Mouse (Mus musculus) midbrain, embryonic 14.5 days (tissue): ENCODE data around the gene Ghrl. TPM values are rescaled to one million over a fixed set of nuclear protein-coding genes. Genes with fewer than 3 reads are reported as not detected.

ENCODE experiments used
- ATAC-seq: fragments of 200-750 bp; cut with Nextera tagmentation; 2 replicates; pipeline ENCODE4 v1.8.0; 2017; ENCODE audit warnings: moderate number of reproducible peaks, moderate library complexity; ENCODE audit not compliant: low FRiP score, low TSS enrichment
- DNase-seq: peaks from one replicate; pipeline ENCODE4 v3.0.0-alpha.2; 2015
- H3K27ac ChIP-seq: fragments of 300-500 bp; sonication (generic); replicated peaks from 2 replicates; pipeline ENCODE4 v1.5.1; 2014; ENCODE audit warnings: mild to moderate bottlenecking, low read depth, low read length, moderate library complexity
- H3K27me3 ChIP-seq: fragments of 300-500 bp; sonication (generic); 2 replicates; pipeline ENCODE4 v1.6.1; 2014; ENCODE audit warnings: low read length, control low read depth, mixed read lengths; ENCODE audit not compliant: control insufficient read depth, insufficient read depth
- H3K36me3 ChIP-seq: fragments of 300-500 bp; sonication (generic); 2 replicates; pipeline ENCODE4 v1.6.1; 2014; ENCODE audit warnings: low read length, control low read depth; ENCODE audit not compliant: control insufficient read depth, insufficient read depth
- H3K4me1 ChIP-seq: fragments of 300-500 bp; sonication (generic); 2 replicates; pipeline ENCODE4 v1.6.1; 2014; ENCODE audit warnings: mild to moderate bottlenecking, antibody characterized with exemption, low read length, control low read depth; ENCODE audit not compliant: control insufficient read depth, insufficient read depth
- H3K4me2 ChIP-seq: fragments of 300-500 bp; sonication (generic); 2 replicates; pipeline ENCODE4 v1.6.1; 2014; ENCODE audit warnings: mild to moderate bottlenecking, low read length, moderate library complexity
- H3K4me3 ChIP-seq: fragments of 300-500 bp; sonication (generic); replicated peaks from 2 replicates; pipeline ENCODE4 v1.5.1; 2014; ENCODE audit warnings: low read depth, low read length
- H3K9ac ChIP-seq: fragments of 300-500 bp; sonication (generic); replicated peaks from 2 replicates; pipeline ENCODE4 v1.6.1; 2014; ENCODE audit warnings: mild to moderate bottlenecking, low read length, moderate library complexity
- H3K9me3 ChIP-seq: fragments of 300-500 bp; sonication (generic); 2 replicates; pipeline ENCODE4 v1.6.1; 2016; ENCODE audit warnings: low read length, control low read depth, mixed read lengths; ENCODE audit not compliant: control insufficient read depth
- WGBS: fragments of 180-500 bp; shearing (Covaris S2); extraction: QIAGEN DNeasy Blood & Tissue Kit; methylation state at CpG from one replicate; pipeline ENCODE4 v1.1.7; 2014; 5-methylcytosine and 5-hydroxymethylcytosine counted together
- polyA plus RNA-seq: library from polyadenylated mRNA; unstranded; fragments of >200 nt; fragmentation: Nextera tagmentation; extraction: Ambion mirVana; gene quantifications from 2 replicates; pipeline ENCODE4 v1.2.1, GENCODE M21; 2014

The Ghrl gene
- polyA plus RNA-seq, 1 experiment from 2014 or later = 0.63 TPM

GRCm38 (mm10) chr6:113741425-113741824 lies 21.7 kb upstream of the Ghrl start:
- no peaks in the 10 kb centered on the region for H3K9me3 ChIP-seq
- no peak overlapping the region for H3K9ac ChIP-seq
- H3K4me3 ChIP-seq = no peak overlapping the region
- H3K27ac ChIP-seq = no peak overlapping the region
- H3K27me3 ChIP-seq = no peaks in the 10 kb centered on the region
- ATAC-seq (no peak), DNase-seq (no peak)
- 79% methylated on average over 2 of the region's 2 CpGs for WGBS
- peaks cover 9% of the 10 kb centered on the region for H3K4me1 ChIP-seq
- H3K4me2 ChIP-seq = no peak overlapping the region
- H3K36me3 ChIP-seq = peaks cover 18% of the 10 kb centered on the region

DNA sequence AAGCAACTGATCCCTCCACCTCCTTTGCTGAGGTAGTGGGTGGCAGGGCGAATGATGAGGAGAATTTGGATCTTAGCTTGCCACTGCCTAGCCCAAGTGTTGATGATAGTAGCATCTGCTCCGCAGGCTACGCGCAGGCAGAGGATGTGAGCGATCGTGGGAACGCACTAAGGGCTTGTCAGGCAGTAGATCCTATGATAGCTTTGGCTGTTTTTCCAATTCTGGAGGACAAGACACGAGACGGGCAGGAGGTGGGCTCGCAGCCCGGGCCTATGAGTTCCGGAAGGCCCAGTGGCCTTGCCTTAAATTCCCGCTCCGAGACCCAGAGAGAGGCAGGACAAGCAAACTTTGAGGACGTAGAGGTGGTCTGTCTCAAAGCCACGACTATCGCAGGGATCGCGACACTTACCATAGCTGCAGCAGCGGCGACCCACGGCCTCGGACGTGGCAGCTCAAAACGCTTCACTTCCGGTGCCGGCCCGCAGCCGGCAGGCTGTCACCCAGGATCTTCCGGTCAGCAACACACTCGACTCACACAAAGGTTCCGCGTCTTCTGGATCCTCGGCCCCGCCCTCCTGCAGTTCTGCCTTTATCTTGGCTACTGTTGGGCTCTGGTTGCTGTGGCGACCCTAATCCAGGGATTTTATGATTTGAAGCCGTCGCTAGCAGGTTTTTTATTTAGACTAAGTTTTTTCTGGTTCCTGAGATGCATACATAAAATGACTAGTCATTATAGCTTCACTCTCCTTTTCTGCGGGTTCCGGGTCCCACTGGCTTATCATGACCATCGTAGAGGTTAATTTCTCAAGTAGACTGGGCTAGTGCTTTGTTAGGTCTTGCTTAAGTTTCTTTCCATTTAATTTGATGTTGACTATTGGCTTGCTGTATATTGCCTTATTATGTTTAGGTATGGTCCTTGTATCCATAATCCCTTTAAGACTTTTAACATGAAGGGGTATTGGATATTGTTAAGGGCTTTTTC lies 20.8 kb upstream of the Ghrl start, which contains the start of gene Sec13:
Gene Sec13 (minus strand): TSS at position 508 of the 982 bp plus-strand sequence.
- H3K4me2 ChIP-seq = peak within 1 kb of the TSS; percentile 90
- peak within 1 kb of the TSS; percentile 54 for H3K27ac ChIP-seq
- DNase-seq (peak; percentile 96), ATAC-seq (peak; percentile 88)
- peak within 1 kb of the TSS; percentile 80 for H3K4me3 ChIP-seq
- H3K36me3 ChIP-seq = peaks cover 27% of the 10 kb centered on the region
- peaks cover 9% of the 10 kb centered on the region for H3K4me1 ChIP-seq
- H3K9ac ChIP-seq = peak within 1 kb of the TSS; percentile 81
- no peaks in the 10 kb centered on the region for H3K9me3 ChIP-seq
- WGBS = 6% methylated on average over 41 of the region's 41 CpGs
- no peaks in the 10 kb centered on the region for H3K27me3 ChIP-seq

DNA sequence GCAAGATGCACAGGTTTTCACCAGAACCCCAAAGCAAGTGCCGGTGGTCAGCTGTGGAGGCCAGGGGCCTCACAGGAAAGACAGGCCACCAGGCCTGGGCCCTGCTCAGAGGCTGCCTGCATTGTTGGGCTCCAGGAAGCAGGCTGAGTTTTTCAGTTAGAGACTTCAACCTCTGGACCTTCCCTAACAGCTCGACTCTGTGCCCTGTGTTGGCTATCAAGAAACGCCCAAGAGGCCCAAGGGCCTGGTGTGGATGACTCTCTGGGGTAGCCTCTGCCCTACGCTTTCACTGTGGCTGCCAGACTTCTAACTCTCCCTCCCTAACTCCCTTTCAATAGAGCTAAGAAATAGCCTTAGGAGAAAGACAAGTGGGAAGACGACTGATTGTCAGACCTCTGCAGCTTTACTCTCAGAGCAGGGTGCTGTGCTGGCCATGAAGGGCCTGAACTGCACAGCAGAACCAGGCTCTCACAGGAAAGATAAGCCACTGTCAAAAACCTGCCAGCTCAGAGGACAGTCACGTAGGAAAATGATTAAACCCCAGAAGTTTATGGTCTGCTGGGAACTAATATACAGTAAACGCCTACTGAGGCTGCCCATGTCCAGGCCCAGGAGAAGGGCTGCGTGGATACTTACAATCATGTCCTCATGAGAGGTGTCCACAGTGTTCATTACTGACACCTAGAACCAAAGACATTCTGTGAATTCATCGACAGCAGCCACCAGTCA lies 17.8 kb upstream of the Ghrl start:
- no peak overlapping the region for H3K9ac ChIP-seq
- no peak overlapping the region for H3K27ac ChIP-seq
- no peaks in the 10 kb centered on the region for H3K9me3 ChIP-seq
- DNase-seq (no peak), ATAC-seq (no peak)
- H3K4me2 ChIP-seq = no peak overlapping the region
- no peak overlapping the region for H3K4me3 ChIP-seq
- H3K4me1 ChIP-seq = peaks cover 9% of the 10 kb centered on the region
- 91% methylated on average over 9 of the region's 9 CpGs for WGBS
- H3K36me3 ChIP-seq = peaks cover 58% of the 10 kb centered on the region
- no peaks in the 10 kb centered on the region for H3K27me3 ChIP-seq

- H3K4me1 ChIP-seq = no peaks in the 10 kb centered on the region
- peaks cover 99% of the 10 kb centered on the region for H3K36me3 ChIP-seq
- H3K9ac ChIP-seq = no peak overlapping the region
- no peak overlapping the region for H3K4me2 ChIP-seq
- H3K4me3 ChIP-seq = no peak overlapping the region
- WGBS = 98% methylated on average over 3 of the region's 3 CpGs
- ATAC-seq (no peak), DNase-seq (no peak)
- no peaks in the 10 kb centered on the region for H3K9me3 ChIP-seq
- no peaks in the 10 kb centered on the region for H3K27me3 ChIP-seq
- no peak overlapping the region for H3K27ac ChIP-seq
Measured at GRCm38 (mm10) chr6:113731296-113731695, 11.6 kb upstream of the Ghrl start.

GRCm38 (mm10) chr6:113728181-113728580 lies 8.5 kb upstream of the Ghrl start:
- Histone ChIP-seq H3K4me3 (no peak overlapping the region), H3K36me3 (peaks cover 92% of the 10 kb centered on the region), H3K4me2 (no peak overlapping the region), H3K9ac (no peak overlapping the region), H3K4me1 (no peaks in the 10 kb centered on the region), H3K9me3 (no peaks in the 10 kb centered on the region), H3K27me3 (no peaks in the 10 kb centered on the region), H3K27ac (no peak overlapping the region)
- WGBS = 93% methylated on average over 7 of the region's 7 CpGs
- DNase-seq = no peak
- no peak for ATAC-seq

- no peak overlapping the region for H3K4me2 ChIP-seq
- no peaks in the 10 kb centered on the region for H3K27me3 ChIP-seq
- WGBS = 97% methylated on average over 4 of the region's 4 CpGs
- H3K4me3 ChIP-seq = no peak overlapping the region
- H3K27ac ChIP-seq = no peak overlapping the region
- H3K9me3 ChIP-seq = no peaks in the 10 kb centered on the region
- no peaks in the 10 kb centered on the region for H3K4me1 ChIP-seq
- ATAC-seq = no peak
- H3K36me3 ChIP-seq = peaks cover 76% of the 10 kb centered on the region
- no peak for DNase-seq
- H3K9ac ChIP-seq = no peak overlapping the region
Measured at GRCm38 (mm10) chr6:113721061-113721460, 1.4 kb upstream of the Ghrl start.

DNA sequence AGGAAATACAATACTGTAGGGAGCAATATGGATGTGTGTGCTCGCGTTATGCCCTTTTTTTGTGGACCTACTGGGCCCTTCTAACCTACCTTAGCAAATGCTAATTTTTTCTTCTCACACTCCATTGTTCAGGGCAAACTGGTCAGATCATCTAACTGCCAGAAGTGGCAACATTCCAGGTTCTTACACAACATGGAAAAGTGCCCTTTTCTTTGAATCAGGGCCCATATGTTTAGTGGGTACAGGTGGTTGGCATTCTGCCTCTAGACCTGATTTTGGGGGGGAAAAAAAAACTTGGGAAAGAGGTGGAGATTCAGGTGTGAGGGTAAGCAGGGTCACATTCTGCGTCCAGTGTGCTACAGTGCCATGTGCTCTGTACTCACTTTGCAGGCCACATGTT lies 2.1 kb downstream of the Ghrl start:
- no peak overlapping the region for H3K27ac ChIP-seq
- no peak overlapping the region for H3K4me3 ChIP-seq
- no peak for ATAC-seq
- H3K4me2 ChIP-seq = no peak overlapping the region
- no peaks in the 10 kb centered on the region for H3K27me3 ChIP-seq
- DNase-seq = no peak
- WGBS = 93% methylated on average over 3 of the region's 3 CpGs
- no peaks in the 10 kb centered on the region for H3K9me3 ChIP-seq
- no peak overlapping the region for H3K9ac ChIP-seq
- H3K4me1 ChIP-seq = no peaks in the 10 kb centered on the region
- H3K36me3 ChIP-seq = peaks cover 87% of the 10 kb centered on the region

DNA sequence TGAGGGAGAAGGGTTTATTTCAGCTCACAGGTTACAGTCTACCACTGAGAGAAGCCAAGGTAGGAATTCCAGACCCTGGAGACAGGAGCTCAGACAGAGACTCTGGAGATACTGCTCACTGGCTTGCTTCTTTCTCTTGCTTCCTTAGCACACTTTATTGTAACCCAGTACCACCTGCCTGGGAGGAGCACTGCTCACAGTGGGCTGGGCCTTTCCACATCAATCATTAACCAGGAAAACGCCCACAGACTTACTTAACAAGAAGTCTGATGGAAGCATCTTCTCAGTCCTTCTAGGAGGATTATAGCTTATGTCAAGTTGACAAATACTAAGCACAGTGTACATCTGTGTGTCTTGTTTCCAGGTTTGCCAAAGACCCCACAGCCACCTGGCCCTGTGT lies 4.9 kb downstream of the Ghrl start:
- peaks cover 92% of the 10 kb centered on the region for H3K36me3 ChIP-seq

More for the DNA sequence above, 4.9 kb downstream of the Ghrl start:
- H3K4me3 ChIP-seq = no peak overlapping the region
- no peak for ATAC-seq
- H3K4me1 ChIP-seq = no peaks in the 10 kb centered on the region
- no peaks in the 10 kb centered on the region for H3K9me3 ChIP-seq
- no peaks in the 10 kb centered on the region for H3K27me3 ChIP-seq
- 92% methylated on average over 1 of the region's 1 CpGs for WGBS
- H3K27ac ChIP-seq = no peak overlapping the region
- no peak overlapping the region for H3K9ac ChIP-seq
- H3K4me2 ChIP-seq = no peak overlapping the region
- no peak for DNase-seq
